ENCODE assay signal across 8 mouse cellular contexts in the genomic region with DNA sequence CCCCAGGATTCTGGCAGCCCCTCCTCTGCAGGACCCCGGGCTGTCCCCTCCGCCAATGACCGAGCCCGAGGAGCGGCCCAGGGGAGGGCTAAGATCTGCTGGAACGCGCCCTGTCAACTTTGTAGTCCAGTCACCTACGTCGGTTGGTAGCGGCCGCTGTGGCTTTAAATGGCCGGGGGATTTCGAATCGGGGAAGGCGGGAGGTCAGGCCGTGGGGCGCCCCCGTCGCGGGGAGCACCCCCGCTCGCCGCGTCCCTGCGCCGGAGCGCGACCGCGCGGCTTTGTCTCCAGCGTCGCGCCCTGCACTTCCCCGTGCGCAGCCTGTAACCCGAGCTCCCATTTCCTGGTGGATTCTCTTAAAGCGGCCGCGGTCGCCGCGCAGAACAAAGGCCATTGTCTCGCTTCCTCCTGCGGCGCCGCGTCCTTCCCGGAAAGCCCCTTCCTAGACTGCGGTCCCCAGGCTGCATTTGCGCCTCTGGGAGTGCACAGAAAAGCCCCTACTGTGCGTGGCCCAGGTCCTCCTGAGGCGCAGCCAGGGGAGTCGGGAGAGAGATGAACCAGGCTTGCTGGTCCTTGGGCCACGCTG. TPM values are rescaled to one million over a fixed set of nuclear protein-coding genes. Genes with fewer than 3 reads are reported as not detected.
DNase-seq lines count a peak whose midpoint lies in the region; ATAC-seq and TF ChIP-seq lines count a peak whose summit lies in the region.

No protein-coding gene starts in this region.

- in situ Hi-C loops in ES-E14 (cut with MboI; ENCODE audit: low sequenced_read_pairs in 2 of 2, unreplicated experiment in 2 of 2): no loop called here

- peak overlapping the region; percentile 83 for H3K27ac ChIP-seq in ES-E14 (ENCODE audit: insufficient read depth, low read depth, low read length, poor library complexity, severe bottlenecking)
- H3K27ac ChIP-seq in forebrain, embryonic 16.5 days (ENCODE audit: low read length): peak overlapping the region; percentile 100
- peak overlapping the region; percentile 100 for H3K27ac ChIP-seq in lung, embryonic 16.5 days (ENCODE audit: low read length)

- intact Hi-C loops in heart, postnatal 36 days (cut with DNase I): loop anchor here (1.0 to 5.0 kb wide), 7 partner anchors 50 to 354 kb away; no protein-coding TSS in a partner anchor

- peak; percentile 80 for ATAC-seq in cerebellum, adult (ENCODE audit: insufficient number of reproducible peaks, low FRiP score, low TSS enrichment)
- peak; percentile 92 for ATAC-seq in forebrain, embryonic 16.5 days
- peak; percentile 91 for ATAC-seq in lung, embryonic 16.5 days (ENCODE audit: low read depth)

- peak overlapping the region; percentile 73 for H3K4me2 ChIP-seq in forebrain, embryonic 16.5 days (ENCODE audit: low read length)
- H3K4me2 ChIP-seq in lung, embryonic 16.5 days (ENCODE audit: low read depth, low read length): peak overlapping the region; percentile 62

- H3K9ac ChIP-seq in ES-E14 (ENCODE audit: insufficient read depth, low read depth, low read length, poor library complexity, severe bottlenecking): peak overlapping the region; percentile 83
- peak overlapping the region; percentile 100 for H3K9ac ChIP-seq in forebrain, embryonic 16.5 days (replicated peaks; ENCODE audit: low read depth, low read length)
- H3K9ac ChIP-seq in lung, embryonic 16.5 days (ENCODE audit: low read length): peak overlapping the region; percentile 96

- no peaks in the 10 kb centered on the region for H3K9me3 ChIP-seq in ES-E14 (ENCODE audit: control insufficient read depth, insufficient read depth, low read depth, low read length)
- H3K9me3 ChIP-seq in forebrain, embryonic 16.5 days (ENCODE audit: control insufficient read depth, low read length): no peaks in the 10 kb centered on the region
- H3K9me3 ChIP-seq in lung, embryonic 16.5 days (ENCODE audit: control insufficient read depth, low read length): no peaks in the 10 kb centered on the region

- whole genome bisulfite sequencing in forebrain, embryonic 16.5 days: under 1% methylated on average over 55 of the region's 55 CpGs
- under 1% methylated on average over 55 of the region's 55 CpGs for WGBS in lung, embryonic 16.5 days

- no peaks in the 10 kb centered on the region for H3K36me3 ChIP-seq in ES-E14 (ENCODE audit: control insufficient read depth, insufficient read depth, low read length, poor library complexity, severe bottlenecking)
- H3K36me3 ChIP-seq in forebrain, embryonic 16.5 days (ENCODE audit: control insufficient read depth, insufficient read depth): no peaks in the 10 kb centered on the region
- no peaks in the 10 kb centered on the region for H3K36me3 ChIP-seq in lung, embryonic 16.5 days (ENCODE audit: control insufficient read depth, insufficient read depth, low read length)

- peaks cover 5 to 22% of the 10 kb centered on the region in 2 experiments; a peak in 3 of 4 replicates for H3K4me1 ChIP-seq in ES-E14 (ENCODE audit: control insufficient read depth in 2 of 2, insufficient read depth in 2 of 2, low read length in 2 of 2, poor library complexity in 1 of 2)
- peaks cover 19% of the 10 kb centered on the region for H3K4me1 ChIP-seq in forebrain, embryonic 16.5 days (replicated peaks; ENCODE audit: control insufficient read depth, insufficient read depth, low read length)
- H3K4me1 ChIP-seq in lung, embryonic 16.5 days (replicated peaks; ENCODE audit: control insufficient read depth, insufficient read depth, low read length): peaks cover 32% of the 10 kb centered on the region

- DNase-seq in ES-E14 (ENCODE audit: low read depth, low spot score): peak; percentile 72
- DNase-seq in heart, postnatal 36 days: peak; percentile 78 to 88
- DNase-seq in layer of hippocampus, adult 9-11 months: peak; percentile 80
- peak; percentile 78 for DNase-seq in ovary, postnatal 10 days (ENCODE audit: low spot score)
- peak; percentile 60 to 66 for DNase-seq in thymus, postnatal 10 days (ENCODE audit: low spot score in 2 of 2)

- peak overlapping the region; percentile 75 to 99 for H3K4me3 ChIP-seq in ES-E14 (ENCODE audit: insufficient read depth in 1 of 2, low read depth in 1 of 2, low read length in 2 of 2, poor library complexity in 1 of 2, severe bottlenecking in 1 of 2)
- H3K4me3 ChIP-seq in forebrain, embryonic 16.5 days (replicated peaks; ENCODE audit: low read length): peak overlapping the region; percentile 92
- H3K4me3 ChIP-seq in lung, embryonic 16.5 days (ENCODE audit: low read length): peak overlapping the region; percentile 72

- H3K27me3 ChIP-seq in forebrain, embryonic 16.5 days (replicated peaks; ENCODE audit: control insufficient read depth, insufficient read depth, low read length): no peaks in the 10 kb centered on the region
- no peaks in the 10 kb centered on the region for H3K27me3 ChIP-seq in lung, embryonic 16.5 days (ENCODE audit: control insufficient read depth, insufficient read depth, low read depth, low read length)

TF ChIP-seq in ES-E14, 5 proteins besides CTCF, POLR2A, EP300 and RAD21:
- no peak for TF ChIP-seq CHD2 (IDR thresholded peaks at IDR 0.05; ENCODE audit: low read depth, low read length)
- no peak for TF ChIP-seq ZC3H11A (IDR thresholded peaks at IDR 0.05; ENCODE audit: borderline replicate concordance, low read depth, low read length)
- TF ChIP-seq HCFC1 (IDR thresholded peaks at IDR 0.05; ENCODE audit: borderline replicate concordance, insufficient read depth, low read length): peak; percentile 61; the same call in 1 of the 2 replicates
- no peak for TF ChIP-seq MAFK (IDR thresholded peaks at IDR 0.05; ENCODE audit: insufficient read depth, low read depth, low read length)
- TF ChIP-seq ZNF384 (IDR thresholded peaks at IDR 0.05; ENCODE audit: low read depth, low read length): no peak
TF ChIP-seq in ES-E14: peak in this region for 1.

RNA-seq across cellular contexts. Expression of a gene that starts 0.5 kb away (rescaled TPM):
- total RNA-seq in ES-E14 (2012; rRNA removed): 9.7 and 11.8 TPM in 2 replicates
- 5.2 and 5.8 TPM in 2 replicates for polyA plus RNA-seq in forebrain, embryonic 16.5 days (2015; fragmentation: Nextera tagmentation; extraction: Ambion mirVana)
- 10 to 100 TPM; 11.5 to 15.0 TPM for total RNA-seq in heart, postnatal 36 days (2021)
- 12.6 and 14.0 TPM in 2 replicates for polyA plus RNA-seq in lung, embryonic 16.5 days (2015; fragmentation: Nextera tagmentation; extraction: Ambion mirVana)

Comparison
In these comparisons a context has a peak if more than half of its experiments do, and no peak if none do; other contexts are left out.
1. Peak in every context shown above with its lines: DNase-seq, ATAC-seq, H3K4me3 ChIP-seq and H3K27ac ChIP-seq.